Mouse (Mus musculus): Measurements from ENCODE around the gene Akirin1.

Gene Akirin1

DNA sequence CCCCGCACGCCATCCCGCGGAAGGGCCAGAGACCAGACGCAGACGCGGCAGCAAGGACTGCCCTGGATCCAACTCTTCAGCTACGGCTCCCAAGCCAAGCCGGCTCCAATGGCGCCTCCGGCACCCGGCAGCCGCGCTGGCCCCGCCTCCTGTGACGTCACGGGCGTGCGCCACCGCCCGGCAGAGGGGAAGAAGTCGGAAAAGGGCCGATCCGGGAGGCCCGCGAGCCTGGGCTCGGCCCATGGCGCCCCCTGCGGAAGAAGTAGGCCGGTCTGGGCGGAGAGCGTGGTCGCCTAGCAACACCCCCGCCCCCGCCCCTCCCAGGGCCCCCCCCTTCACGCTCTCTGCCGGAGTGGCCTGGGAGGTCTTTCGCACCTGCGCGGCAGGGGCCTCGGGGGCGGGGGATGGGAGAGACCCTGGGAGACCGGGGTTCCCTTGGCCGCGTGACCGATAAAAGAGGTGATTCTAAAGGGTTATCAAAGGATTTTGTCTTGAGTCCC lies at the start of gene Akirin1:
Akirin1 (minus strand) TSS at position 194 of the 500 bp plus-strand sequence.
- DNase-seq (ENCODE audit: extremely low spot score, low spot score) = peak; percentile 99

DNA sequence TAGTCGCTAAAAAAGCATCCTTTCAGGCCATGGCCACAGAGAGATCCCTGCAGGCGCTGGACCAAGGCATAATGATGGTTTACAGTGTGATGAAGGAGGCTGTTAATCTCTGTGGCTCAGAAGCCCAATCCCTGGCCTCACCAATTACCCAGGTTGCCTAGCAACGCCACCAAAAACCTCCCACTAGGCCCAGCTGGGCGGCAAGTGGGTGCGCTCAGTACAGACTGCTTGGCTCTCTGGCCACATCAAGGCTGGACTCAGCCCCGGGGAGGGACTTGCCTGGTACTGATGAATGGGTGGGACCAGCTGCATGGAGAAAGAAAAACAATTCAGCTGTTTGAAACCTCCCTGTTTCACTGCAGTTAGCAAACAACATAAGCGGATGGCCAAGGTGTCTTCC lies 47.7 kb upstream of the Akirin1 start:
- DNase-seq (ENCODE audit: extremely low spot score, low spot score) = peak; percentile 48

DNA sequence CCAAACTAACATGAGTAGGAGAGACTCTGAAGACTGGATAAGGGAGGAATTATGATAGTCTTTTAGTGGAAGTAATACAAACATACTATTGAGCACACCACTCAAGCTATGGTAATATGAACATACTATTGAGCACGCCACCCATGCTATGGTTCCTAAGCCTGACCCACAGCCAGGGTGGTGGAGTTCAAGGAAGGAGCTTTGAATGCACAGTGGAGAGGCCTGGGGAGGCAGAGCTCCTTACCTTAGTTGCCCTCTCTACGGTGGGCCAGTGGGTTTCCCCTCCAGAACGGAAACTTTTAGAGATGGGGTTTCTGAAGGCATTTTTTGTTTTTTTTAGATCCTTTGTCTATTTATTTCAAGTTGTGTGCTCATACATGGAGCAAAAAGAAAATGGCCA lies 47.3 kb upstream of the Akirin1 start:
- no peak for DNase-seq (ENCODE audit: extremely low spot score, low spot score)

DNA sequence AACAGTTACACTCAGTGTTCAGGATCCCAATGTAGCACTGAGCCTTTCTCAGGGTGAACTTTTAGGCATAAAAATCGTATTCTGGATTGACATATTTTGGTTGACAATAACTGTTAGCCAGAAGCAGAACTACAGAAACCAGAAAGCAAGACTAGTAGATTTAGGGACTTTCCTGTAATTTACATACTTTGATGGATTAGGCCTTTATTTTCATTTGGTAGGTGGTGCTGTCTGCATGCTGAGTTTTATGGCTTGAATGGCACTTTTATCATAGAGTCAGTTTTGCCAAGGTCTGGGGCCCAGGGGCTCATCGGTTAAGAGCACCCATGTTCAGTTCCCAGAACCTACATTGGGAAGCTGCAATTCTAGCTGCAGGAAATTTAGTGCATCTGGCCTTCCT lies 44.9 kb upstream of the Akirin1 start:
- no peak for DNase-seq (ENCODE audit: extremely low spot score, low spot score)

DNA sequence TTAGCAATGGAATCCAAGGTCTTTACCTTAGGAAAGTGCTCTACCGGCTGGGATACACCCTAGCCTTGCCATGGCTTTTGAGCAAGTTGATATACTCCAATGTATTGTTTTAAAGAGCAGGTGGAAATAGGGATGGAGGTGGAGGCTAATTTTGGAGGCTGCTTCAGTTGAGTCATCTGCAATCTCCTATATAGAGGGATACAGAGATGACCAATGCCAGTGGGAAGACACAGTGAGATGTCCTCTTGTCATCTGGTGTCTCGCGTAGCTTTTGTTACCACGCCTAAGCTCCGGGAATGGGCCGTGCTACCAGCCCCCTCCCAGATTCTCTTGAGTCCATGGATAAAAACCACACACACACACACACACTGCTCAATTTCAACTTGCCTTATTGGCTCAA lies 43.0 kb upstream of the Akirin1 start:
- no peak for DNase-seq (ENCODE audit: extremely low spot score, low spot score)

DNA sequence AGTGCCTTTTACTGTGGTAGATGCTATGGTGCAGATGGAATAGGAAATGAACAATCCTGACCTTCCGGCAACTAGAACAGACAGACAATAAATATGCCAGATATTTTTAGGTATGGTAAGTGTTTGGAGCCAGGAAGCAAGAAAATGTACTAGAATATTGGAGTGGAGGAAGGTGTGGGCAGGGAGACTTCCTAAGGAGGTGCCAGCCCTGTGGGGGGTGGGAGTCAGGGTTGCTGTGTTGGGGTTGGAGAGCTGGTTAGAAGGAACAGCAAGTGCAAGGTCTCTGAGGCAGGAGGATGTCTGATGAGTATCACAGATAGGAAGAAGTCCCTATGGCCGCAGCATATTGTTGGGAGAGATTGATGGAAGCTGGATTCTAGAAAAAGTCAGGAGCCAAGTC lies 42.5 kb upstream of the Akirin1 start:
- DNase-seq (ENCODE audit: extremely low spot score, low spot score) = no peak

DNA sequence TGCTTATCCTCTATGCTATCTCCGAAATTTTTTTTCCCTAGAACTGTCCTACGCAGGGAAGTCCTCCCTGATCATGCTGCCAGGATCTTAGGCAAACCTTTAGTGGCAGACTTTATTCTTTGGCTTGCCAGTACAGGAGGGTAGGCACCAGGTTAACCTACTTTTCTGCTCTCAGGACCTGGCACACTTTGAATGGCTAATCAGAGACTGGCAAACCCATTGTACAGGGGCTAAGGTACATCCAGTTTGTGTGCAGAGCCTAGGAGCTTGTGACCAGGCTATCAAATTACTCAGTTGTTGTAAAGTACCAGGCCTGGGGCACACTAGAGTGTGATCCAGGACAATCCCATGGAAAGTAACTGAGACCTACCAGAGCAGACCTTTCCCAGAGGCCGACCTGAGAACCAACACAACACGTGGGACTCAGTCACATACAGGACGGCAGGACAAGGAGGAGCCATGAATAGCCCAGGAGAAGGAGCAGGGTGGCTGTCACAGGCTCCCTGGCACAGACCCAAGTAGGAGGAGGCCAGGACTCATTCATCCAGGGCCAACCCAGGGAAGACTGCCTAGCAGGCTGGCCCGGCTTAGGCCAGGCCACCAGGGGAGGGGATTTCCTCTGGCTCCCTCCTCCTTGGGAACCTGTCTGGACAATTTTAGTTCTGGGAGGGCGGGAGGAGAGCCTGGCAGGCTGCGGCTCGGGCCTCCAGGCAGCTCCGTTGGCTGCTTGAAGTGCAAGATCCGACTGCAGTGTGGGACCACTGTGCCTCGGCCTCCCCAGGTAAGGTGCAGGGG lies 37.2 kb upstream of the Akirin1 start, which contains the start of gene Rhbdl2:
Rhbdl2 (plus strand) TSS at position 684 of the 795 bp plus-strand sequence.
- DNase-seq (ENCODE audit: extremely low spot score, low spot score) = no peak

DNA sequence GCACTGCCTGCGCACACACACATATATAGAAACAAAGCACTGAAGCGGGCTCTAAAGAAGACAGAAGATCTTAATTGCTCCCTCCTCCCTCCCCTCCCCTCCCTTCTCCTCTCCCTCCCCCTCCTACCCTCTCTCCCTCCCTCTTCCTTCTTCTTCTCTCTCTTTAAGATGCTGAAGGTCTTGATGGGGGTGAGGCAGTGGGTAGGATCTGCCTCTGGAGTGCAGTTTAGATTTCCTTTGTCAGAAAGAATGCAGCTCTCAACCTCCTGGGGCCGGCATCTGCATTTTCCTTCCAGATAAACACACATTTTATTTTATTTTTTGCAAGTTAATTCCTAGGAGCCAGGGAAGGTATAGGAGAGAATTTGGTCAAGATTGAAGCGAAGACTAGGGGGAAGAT lies 18.1 kb upstream of the Akirin1 start:
- no peak for DNase-seq (ENCODE audit: extremely low spot score, low spot score)

DNA sequence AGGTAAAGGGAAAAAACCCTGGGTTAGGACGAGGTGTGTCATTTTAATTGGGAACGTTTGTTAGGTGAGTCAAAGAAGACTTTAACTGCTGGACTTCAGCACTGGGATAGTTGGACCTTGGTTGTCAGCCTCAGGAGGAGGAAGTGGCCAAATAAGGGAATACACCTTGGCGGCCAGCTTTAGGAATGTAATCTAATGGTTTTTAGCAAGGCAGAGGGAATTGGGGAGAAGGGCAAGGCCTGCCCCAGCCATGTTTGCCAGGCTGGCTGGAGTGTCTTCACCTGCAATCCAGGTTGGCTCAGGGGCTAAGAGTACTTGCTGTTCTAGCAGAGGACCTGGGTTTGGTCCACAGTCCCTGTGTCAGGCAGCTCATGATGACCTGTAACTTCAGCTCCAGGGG lies 17.7 kb upstream of the Akirin1 start:
- DNase-seq (ENCODE audit: extremely low spot score, low spot score) = no peak

DNA sequence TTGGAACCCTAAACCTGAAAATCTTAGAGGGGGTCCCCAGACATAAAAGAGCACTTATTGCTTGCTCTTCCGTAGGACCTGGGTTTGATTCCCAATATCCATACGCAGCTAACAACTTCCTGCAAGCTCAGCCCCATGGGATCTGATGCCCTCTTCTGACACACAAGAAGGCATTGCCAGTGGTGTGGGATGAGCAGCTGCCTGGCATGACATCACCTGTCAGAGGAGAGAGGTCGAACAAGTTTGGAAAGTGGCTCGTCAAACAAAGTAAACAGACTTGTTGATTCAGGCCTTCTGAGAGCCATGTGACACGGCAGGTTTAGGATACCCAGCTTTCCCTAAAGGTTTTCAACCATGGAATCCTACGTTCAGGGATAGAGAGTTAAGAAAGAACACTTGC lies 14.9 kb upstream of the Akirin1 start:
- DNase-seq (ENCODE audit: extremely low spot score, low spot score) = no peak

DNA sequence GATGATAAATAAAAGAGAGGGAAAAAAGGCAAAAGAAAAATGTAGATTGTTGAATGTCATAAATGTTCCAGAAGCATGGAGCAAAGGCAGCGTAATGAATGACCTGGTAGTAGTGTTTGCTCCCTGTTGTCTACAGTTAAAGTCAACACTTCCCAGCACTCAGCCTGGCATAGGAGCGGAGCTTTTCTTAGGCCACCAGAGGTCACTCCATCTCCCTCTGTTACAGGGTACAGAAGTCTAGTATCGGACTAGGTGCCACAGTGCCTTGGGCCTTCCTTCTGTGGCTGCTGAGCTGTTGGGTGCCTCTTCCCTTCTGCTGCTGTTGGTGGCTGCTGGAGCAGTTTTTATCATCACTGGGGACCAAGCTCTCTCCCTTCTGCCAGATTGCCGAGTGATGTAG lies 8.2 kb upstream of the Akirin1 start:
- DNase-seq (ENCODE audit: extremely low spot score, low spot score) = no peak

DNA sequence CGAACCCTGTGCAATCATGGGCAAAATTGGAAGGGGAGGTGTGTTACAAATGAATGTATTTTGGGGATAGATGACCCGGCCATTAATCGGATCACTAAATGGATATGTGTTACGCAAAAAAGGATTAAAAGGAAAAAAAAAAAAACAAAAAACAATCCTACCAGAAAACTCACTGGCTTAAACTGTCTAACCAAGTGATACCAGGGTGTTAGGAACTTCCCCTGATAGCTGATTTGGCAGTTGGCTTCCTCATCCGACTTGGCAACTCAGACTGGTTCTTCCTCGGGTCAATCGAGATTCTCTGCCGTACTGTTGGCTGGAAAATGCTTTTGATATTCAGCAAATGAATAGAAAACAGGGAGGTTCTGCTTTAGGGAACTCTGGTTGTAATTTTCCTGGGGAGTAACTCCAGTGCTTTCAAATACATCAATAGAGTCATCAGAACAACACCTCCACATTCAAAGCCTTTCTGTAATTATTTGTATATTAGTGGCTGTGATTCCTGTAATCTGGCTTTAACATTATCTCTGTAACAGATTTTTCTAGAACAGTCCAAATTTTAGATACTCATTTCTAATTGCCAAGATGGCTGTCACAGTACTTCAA lies 665 bp upstream of the Akirin1 start:
- DNase-seq (ENCODE audit: extremely low spot score, low spot score) = no peak

DNA sequence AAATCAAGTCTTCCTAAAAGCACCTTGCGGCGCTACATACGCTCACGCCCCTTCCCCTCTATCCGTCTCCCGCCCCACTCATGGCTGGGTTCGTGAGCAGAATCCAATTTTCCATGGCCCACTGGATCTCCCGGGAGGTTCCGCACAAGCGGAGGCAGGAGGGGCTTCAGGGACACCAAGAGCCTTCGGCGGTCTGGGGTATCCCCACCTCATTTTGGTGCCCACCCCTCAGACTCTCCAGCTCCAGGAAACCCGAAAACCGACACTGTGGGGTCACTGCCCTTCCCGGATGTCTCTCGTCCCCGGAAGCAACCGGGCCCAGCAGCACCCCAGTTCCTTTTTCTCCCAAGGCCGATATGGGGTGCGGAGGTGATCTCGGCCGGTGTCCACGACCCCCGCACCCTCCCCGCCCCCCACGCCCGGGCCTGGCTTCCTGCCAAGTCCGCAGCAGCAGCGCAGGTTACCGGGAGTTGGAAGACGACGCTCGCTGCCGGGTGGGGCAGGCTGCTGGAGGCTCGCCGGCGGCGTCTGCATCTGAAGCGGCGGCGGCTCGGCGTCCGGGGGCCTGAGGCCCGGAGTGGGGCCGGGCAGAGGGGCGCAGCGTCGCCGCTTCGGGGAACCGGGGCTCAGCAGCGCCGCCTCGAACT lies 538 bp downstream of the Akirin1 start:
- DNase-seq (ENCODE audit: extremely low spot score, low spot score) = peak; percentile 60

DNA sequence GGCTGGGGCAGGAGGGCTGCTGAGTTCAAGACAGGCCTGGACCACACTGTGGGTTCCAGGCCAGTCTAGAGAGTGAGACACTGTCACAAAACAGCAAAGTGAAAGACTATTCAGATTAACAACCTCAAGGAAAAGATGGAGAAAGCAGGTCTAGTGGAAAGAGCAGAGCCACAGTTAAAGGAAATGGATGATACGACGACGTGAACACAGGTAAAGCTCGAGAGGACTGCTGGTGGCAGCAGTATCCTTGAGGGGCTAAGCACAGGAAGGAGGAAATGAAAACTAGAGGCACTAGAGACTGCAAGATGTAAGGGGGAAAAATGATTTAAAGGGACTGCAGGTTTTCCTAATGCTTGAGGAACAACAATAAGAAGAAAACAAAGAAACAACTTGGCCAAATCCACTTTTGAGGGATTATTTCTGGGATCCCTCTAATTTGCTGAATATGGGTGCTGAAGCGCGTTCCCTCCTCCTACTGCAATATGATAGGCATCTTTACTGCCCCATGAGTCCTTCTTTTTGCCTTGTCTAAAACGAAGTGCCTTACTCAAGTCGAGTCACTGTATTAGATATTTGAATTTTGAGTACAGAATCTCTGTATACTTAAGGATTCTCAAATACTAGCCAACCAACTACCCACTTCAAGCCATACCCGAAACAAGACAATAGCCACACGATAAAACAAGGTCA lies 1.3 kb downstream of the Akirin1 start:
- no peak for DNase-seq (ENCODE audit: extremely low spot score, low spot score)

DNA sequence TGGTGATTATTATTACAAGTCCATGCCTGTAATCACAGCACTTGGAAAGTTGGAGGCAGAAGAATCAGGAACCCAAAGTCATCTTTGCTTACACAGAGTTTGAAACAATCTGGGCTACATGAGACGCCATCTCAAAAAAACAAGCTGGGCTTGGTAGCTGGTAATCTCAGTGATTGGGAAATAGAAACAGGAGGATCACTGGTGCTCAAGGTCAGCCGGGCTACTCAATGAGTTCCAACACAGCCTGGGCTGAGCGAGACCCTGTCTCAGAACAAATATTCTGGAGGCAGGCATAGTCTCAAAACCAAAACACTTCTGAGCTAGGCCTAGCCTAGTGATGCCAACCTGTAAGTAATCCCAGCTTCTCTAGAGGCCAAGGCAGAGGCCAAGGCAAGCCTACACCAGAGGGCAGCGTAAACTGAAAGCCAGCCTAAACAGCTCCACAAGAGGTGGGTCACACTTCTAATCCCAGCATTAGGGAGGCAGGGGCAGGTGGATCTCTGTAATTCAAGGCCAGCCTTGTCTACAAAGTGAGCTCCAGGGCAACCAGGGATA lies 4.8 kb downstream of the Akirin1 start:
- DNase-seq (ENCODE audit: extremely low spot score, low spot score) = no peak

DNA sequence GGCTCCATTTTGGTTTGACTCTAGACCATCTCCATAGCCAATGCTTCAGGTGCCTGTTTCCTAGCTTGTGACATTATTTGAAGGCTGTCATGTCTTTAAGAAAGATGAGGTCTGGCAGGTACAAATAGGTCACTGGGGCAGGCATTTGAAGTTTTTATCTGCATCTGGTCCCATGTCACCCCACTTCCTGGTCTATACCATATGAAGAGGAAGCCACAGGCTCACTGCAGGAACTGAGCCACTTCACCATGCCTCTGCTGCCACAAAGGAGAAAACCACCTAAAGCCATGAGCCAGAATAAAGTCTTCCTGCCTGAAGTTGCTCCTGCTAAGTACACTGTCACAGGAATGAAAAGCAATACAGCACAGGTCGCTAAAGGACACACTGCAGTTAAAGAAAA lies 7.3 kb downstream of the Akirin1 start:
- DNase-seq (ENCODE audit: extremely low spot score, low spot score) = no peak

DNA sequence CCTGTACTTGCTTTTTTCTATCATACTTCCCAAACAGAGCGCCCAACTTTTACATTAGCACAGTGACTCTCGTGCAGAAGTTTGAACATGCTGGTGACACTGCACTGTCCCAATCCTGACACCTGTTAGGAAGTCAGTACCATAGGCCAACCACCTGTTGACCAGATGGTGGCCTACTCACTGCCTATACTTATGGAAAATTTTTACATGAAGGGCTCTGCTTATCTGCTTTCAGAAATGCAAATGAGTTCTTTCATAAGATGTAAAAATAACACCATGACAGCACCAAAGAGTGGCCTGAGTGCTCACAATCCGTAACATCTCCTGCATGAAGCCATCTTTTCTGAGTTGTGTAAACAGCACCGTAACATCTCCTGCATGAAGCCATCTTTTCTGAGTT lies 11.4 kb downstream of the Akirin1 start:
- no peak for DNase-seq (ENCODE audit: extremely low spot score, low spot score)

DNA sequence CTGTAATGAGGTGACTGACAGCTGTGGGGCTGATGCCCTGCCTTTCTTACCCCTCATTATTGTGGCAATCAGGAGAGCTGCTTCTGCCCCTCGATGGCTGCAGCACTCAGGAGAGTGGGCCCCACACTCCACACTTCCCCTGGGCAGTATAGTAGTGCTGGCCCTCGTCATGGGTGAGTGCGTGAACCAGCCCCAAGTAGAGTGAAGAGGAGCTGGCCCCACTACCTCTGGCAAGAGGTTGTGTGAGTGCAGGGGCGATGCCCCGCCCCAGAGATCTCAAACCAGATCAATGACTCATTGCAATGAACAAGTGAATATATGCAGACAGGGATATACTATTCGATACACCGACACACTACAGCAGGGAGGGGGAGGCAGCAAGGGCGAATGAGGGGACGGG lies 16.6 kb downstream of the Akirin1 start:
- no peak for DNase-seq (ENCODE audit: extremely low spot score, low spot score)

DNA sequence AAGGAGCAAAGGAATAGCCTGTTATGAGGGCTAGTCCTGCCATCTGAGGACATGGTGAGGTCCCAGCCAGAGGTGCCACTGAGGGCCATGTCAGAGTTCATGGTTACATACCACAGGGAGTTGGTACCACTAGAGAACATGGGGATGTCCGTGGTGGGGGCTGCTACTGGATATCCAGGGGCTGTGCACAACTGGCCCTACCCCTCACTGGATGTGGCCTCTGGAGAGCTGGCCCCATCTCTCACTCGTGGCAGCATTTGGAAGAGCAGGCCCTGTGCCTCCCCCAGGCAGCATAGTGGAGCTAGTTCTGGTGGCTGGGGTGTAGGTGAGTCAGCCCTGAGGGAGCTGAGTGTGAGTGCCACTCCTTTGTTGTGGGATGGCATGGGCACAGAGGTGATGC lies 17.2 kb downstream of the Akirin1 start:
- no peak for DNase-seq (ENCODE audit: extremely low spot score, low spot score)

DNA sequence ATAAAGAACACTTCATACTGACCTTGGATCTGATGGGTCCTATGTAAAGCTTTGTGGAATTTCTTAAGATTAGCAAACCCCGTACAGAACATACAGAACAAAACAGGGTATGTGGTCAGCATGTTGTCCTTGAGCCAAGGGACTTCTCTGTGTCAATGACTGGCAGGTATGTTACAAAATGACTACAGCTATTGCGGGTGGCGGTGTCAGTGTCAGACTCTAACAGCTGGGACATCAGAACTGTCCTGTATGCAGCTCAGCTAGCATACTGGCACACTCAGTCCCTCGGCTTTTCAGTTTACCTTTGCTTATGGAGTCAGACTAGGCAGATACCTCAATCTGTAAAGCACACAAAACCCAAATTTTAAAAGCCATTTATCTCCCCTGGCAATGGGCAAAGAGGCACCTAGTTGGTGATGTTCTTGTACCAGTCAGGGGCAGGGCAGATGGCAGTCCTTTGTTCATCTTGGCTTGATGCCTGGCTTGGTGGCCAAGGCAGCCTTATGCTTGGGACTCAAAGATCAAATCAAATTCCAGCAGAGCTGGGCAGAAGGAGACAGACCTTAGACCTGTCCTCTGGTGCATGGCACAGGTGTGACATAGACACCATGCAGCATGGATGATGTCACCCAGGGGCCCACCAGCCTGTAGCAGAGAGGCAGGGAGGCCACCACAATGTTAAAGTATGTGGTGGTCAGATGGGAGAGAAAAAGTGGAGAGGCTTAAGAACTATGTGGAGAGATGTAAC lies 17.8 kb downstream of the Akirin1 start:
- DNase-seq (ENCODE audit: extremely low spot score, low spot score) = no peak

DNA sequence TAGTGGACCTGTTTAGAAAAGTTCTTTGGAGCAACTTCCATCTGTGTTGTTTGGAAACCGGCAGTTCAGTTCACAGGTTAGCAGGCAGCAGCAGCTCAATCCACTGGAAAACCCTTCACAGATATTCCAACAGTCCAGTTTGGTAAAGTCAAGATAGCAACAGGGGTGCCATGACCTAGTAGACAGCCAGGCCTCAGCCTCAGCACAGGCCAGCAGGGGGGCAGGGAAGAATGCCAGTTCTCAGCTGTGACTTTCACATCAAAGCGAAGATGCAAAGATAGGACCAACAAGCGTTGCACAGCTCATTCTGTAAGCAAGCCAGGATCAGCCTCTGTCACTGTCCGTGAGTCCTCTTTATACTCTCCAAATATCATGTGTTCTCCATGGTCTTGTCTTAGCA lies 28.4 kb downstream of the Akirin1 start:
- no peak for DNase-seq (ENCODE audit: extremely low spot score, low spot score)

All from neural tube, embryonic 10.5 days (tissue).